Mouse (Mus musculus) thymus, postnatal 36 days (tissue): ENCODE results near the gene Dpep3.
"Not testable (repeated sequence)": the region's sequence is repeated elsewhere in the genome, so short reads cannot be mapped to it uniquely, and the experiment has no call there.

Experiments used
- DNase-seq, 2 experiments: peaks; one replicate each; pipeline ENCODE4 v3.0.0; 2022; ENCODE audit warnings: mixed read lengths in 2 of 2

Gene Dpep3

DNA sequence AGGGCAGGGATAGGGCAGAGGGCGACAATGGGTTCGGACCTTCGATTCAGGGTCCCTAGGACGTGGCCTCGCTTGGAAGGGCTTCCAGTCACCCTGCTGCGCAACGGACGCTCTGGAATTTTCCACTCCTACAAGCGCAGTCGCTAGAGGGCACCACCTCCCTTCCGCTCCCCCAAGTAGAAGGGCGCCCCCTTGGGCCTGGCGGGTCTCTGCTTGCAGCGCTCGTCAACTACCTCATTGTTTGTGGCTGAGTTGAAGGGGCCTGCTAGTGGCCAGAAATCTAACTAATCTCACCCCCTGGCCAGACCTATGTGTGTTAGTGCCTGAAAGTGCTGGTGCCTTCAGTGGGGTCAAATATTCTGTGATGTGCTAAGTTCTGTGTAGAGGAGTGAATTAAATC lies at the start of gene Dpep3:
Gene Dpep3, minus strand, starts transcription at position 105 of the 400 bp plus-strand sequence.
- no peak for DNase-seq

DNA sequence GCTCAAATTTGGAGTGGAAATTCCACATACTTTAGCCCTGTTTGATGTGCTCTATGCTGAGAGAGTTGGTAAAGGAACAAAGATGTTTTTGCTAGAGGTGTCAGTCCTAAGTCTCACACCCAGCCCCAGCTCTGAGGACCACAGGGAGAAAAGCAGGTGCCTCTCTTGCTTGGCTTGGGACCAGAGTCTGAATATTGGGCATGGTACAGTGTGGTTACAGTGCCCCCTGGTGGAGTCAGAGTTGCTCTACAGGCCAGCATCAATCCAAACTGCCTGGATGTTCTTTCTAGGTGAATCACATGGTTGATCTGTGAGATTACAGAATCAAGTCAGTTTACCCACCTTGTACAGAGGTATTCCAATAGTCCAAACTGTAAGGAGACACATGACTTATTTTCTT lies 43.3 kb upstream of the Dpep3 start:
- DNase-seq: peak; percentile 81

GRCm38 (mm10) chr8:106018039-106018438 lies 38.8 kb upstream of the Dpep3 start:
- DNase-seq: no peak

GRCm38 (mm10) chr8:106017130-106017529 lies 37.9 kb upstream of the Dpep3 start:
- peak; percentile 43 to 67 for DNase-seq

- DNase-seq: no peak
Observed at GRCm38 (mm10) chr8:106016284-106016683, 37.1 kb upstream of the Dpep3 start.

GRCm38 (mm10) chr8:106012203-106012602 lies 33.0 kb upstream of the Dpep3 start:
- DNase-seq: not testable (repeated sequence)

DNA sequence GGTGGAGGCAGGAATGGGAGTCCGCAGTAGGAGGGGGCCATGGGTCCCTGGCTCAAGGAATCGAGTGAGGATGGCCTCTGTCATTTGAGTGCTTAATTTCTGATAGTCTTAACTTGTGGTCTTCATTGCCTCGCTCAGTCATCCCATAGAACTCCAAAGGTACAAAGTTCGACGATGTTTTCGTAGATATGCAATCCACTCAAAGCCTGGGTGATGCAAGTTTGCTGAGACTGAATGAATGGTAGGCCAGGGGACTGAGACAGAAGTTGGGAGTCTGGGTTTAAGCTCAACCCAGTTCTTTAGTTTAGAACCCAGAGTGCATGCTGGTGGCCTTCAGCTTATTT lies 32.4 kb upstream of the Dpep3 start, which contains the start of gene Ddx28:
Gene Ddx28, minus strand, starts transcription at position 240 of the 344 bp plus-strand sequence.
- no peak for DNase-seq

GRCm38 (mm10) chr8:106010748-106011642 lies 31.8 kb upstream of the Dpep3 start:
- peak; percentile 87 to 88 for DNase-seq

GRCm38 (mm10) chr8:106007891-106008290 lies 28.7 kb upstream of the Dpep3 start:
- not testable (repeated sequence) for DNase-seq

GRCm38 (mm10) chr8:106007135-106007534 lies 27.9 kb upstream of the Dpep3 start:
- DNase-seq: no peak

GRCm38 (mm10) chr8:106006413-106006812 lies 27.2 kb upstream of the Dpep3 start:
- DNase-seq: no peak

DNA sequence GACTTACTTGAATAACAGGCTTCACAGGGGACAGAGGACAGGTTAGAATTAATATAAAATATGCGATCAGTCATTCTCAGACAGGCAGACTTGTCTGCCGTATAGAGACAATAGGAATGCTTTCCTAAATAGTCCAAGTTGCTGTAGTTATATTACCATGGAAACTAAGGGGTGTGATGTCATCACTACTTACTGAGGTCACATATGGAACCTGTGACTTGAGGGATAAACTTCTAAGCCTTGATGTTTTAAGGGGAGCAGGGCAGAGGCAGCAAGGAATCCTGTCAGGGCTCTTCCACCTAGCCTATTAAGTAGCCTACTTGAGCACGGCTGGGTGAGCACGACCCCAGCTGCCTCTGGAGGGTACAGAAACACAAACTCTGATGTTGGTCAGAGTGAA lies 26.6 kb upstream of the Dpep3 start, which contains the start of gene Dpep2nb:
Gene Dpep2nb, minus strand, starts transcription at position 101 of the 400 bp plus-strand sequence.
- no peak for DNase-seq

GRCm38 (mm10) chr8:106004538-106005207 lies 25.4 kb upstream of the Dpep3 start:
- DNase-seq: no peak

GRCm38 (mm10) chr8:106001908-106002307 lies 22.7 kb upstream of the Dpep3 start:
- no peak for DNase-seq

DNA sequence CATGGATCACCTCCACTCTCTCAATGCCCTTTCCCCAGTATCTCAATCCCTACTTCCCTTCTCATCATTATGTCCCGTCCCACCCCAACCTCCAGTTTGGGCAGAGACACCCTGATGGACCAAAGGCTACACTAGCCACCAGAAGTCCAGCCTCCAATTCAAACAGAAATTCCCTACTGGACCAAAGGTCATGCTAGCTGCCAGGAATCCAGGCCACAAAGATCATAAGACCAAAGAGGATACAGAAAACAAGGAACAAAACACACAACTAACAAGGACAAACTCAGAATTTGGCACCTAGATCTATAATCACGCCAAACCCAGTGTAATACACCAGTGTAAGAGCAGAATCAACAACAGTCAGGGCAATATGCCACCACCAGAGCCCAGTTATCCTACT lies 19.7 kb upstream of the Dpep3 start:
- DNase-seq: no peak

GRCm38 (mm10) chr8:105996359-105996758 lies 17.1 kb upstream of the Dpep3 start:
- DNase-seq: no peak

DNA sequence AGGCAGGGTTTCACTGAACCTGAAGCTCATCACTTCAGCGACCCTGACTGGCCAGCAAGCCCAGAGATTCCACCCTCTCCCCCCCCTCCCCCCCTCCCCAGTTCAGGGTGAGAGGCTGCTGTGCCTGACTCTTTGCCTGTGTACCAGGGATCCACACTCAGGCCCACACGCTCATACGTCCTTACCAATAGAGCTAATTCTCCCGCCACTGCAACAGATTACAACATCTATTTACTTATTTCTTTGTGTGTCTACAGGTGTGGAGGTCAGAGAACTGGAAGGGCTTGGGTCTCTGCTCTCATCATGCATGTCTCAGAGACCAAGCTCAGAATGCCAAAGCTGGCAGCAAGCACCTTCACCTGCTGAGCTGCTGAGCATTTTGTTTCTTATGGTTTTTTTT lies 14.0 kb upstream of the Dpep3 start:
- no peak for DNase-seq

- DNase-seq: peak; percentile 79 to 85
Observed at GRCm38 (mm10) chr8:105992499-105992898, 13.3 kb upstream of the Dpep3 start.

GRCm38 (mm10) chr8:105991546-105991945 lies 12.3 kb upstream of the Dpep3 start:
- peak in 1 of 2 experiments; percentile 29 for DNase-seq

DNA sequence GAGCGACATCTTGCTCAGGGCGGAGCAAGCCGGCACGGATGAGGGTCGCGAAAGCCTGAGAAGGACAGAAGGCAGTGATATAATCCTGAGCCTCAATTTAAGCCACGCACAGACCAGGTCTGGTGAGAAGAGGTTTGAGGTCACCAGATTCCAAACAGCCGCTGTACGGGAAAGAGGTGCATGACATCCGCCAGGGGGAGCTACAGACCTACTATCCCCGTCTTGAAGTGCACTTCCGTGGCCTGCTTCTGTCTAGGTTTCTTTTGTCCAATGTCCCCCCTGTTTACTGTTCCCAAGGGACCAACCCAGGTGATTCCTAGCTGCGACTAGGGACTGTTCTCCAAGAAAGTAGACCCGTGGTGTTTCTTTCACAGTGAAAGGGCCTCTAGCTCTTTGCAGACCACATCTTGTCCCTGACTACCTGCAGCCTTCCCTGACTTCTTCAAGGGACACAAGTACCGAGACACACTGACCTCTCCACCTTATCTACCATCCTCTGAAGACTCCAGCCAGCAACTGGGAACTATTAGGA lies 11.7 kb upstream of the Dpep3 start, which contains the start of gene Dus2:
Gene Dus2, plus strand, starts transcription at position 482 of the 532 bp plus-strand sequence.
- peak; percentile 82 to 84 for DNase-seq

GRCm38 (mm10) chr8:105988546-105988945 lies 9.3 kb upstream of the Dpep3 start:
- no peak for DNase-seq

DNA sequence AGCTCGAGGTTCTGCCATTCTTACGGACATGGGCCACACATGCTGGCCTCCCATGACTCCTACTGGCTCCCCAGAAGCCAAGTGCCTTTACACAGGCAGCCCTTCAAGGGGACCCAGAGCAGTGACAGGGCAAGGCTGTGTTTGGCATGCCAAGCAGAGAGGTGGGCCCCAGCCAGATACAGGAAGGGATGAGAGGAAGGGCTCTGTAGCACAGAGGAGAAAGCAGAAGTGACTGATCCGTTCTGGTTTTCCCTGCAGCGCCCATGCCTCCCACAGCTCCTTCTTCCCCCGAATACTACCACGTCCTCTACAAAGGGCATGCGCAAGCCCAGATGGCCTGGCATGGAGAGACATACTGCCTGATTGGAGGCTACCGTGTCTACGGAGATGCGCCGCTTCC lies 4.2 kb upstream of the Dpep3 start:
- DNase-seq: not testable (repeated sequence)

DNA sequence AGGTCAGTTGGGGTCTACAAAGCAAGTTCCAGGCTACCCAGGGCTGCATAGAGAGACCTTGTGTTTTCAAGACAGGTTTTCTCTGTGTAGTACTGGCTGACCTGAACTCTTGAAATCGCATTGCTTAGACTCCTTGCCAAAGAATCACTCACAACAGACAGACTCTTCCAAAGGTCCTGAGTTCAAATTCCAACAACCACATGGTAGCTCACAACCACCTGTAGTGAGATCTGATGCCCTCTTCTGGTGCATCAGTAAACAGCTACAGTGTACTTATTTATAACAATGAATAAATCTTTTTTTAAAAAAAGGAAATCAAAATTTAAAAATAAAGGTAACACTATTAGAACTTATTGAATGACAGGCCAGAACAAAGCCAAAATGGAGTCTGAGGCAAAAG lies 1.9 kb upstream of the Dpep3 start:
- DNase-seq: no peak

GRCm38 (mm10) chr8:105975363-105975762 lies 3.9 kb downstream of the Dpep3 start:
- no peak for DNase-seq
